Mouse (Mus musculus) heart, postnatal 0 days (tissue): ENCODE measurements at regions not wholly inside any gene's neighbourhood (a gene's known extent, or its start where the extent isn't known, plus 50 kb on each side); places are given as distances from the start of the nearest gene placed in this dataset.
"Not testable (repeated sequence)": the region's sequence is repeated elsewhere in the genome, so short reads cannot be mapped to it uniquely, and the experiment has no call there.

Source experiments
- ATAC-seq: fragments of 200-750 bp; cut with Nextera tagmentation; 2 replicates; pipeline ENCODE4 v1.8.0; 2017; ENCODE audit warnings: low read depth, moderate number of reproducible peaks, moderate library complexity; ENCODE audit not compliant: insufficient read depth
- DNase-seq: peaks from one replicate; pipeline ENCODE4 v3.0.0-alpha.2; 2016; ENCODE audit warnings: low spot score
- H3K27ac ChIP-seq: fragments of 300-500 bp; sonication (generic); 2 replicates; pipeline ENCODE4 v1.5.1; 2014; ENCODE audit warnings: low read depth, mild to moderate bottlenecking
- H3K27me3 ChIP-seq: fragments of 300-500 bp; sonication (generic); 2 replicates; pipeline ENCODE4 v1.6.1; 2014; ENCODE audit warnings: low read length, mixed read lengths; ENCODE audit not compliant: control insufficient read depth, insufficient read depth
- H3K36me3 ChIP-seq: fragments of 300-500 bp; sonication (generic); replicated peaks from 2 replicates; pipeline ENCODE4 v1.6.1; 2014; ENCODE audit warnings: low read length, mixed read lengths; ENCODE audit not compliant: control insufficient read depth, insufficient read depth
- H3K4me1 ChIP-seq: fragments of 300-500 bp; sonication (generic); 2 replicates; pipeline ENCODE4 v1.6.1; 2014; ENCODE audit warnings: antibody characterized with exemption; ENCODE audit not compliant: control insufficient read depth, insufficient read depth
- H3K4me2 ChIP-seq: fragments of 300-500 bp; sonication (generic); 2 replicates; pipeline ENCODE4 v1.6.1; 2014; ENCODE audit warnings: low read depth, mild to moderate bottlenecking, low read length, moderate library complexity
- H3K4me3 ChIP-seq: fragments of 300-500 bp; sonication (generic); 2 replicates; pipeline ENCODE4 v1.5.1; 2014; ENCODE audit warnings: low read depth, low read length
- H3K9ac ChIP-seq: fragments of 300-500 bp; sonication (generic); replicated peaks from 2 replicates; pipeline ENCODE4 v1.6.1; 2014; ENCODE audit warnings: low read depth, low read length, mixed read lengths
- H3K9me3 ChIP-seq: fragments of 300-500 bp; sonication (generic); replicated peaks from 2 replicates; pipeline ENCODE4 v1.6.1; 2016; ENCODE audit warnings: low read length; ENCODE audit not compliant: control insufficient read depth
- CTCF ChIP-seq: IDR thresholded peaks from 2 replicates; pipeline ENCODE4 v1.5.1; 2016; ENCODE audit warnings: antibody characterized with exemption, control low read depth, low read depth
- EP300 ChIP-seq: IDR thresholded peaks from 2 replicates; pipeline ENCODE4 v1.6.1; 2016; ENCODE audit warnings: antibody characterized with exemption, low read depth
- WGBS: fragments of 180-500 bp; shearing (Covaris S2); extraction: QIAGEN DNeasy Blood & Tissue Kit; methylation state at CpG from one replicate; pipeline ENCODE4 v1.1.7; 2014; 5-methylcytosine and 5-hydroxymethylcytosine counted together

GRCm38 (mm10) chr10:68999610-69000009 lies 151.6 kb upstream of the Rhobtb1 start:
- ATAC-seq: no peak
- peaks cover 8% of the 10 kb centered on the region for H3K9me3 ChIP-seq
- WGBS: 43% methylated on average over 6 of the region's 6 CpGs

GRCm38 (mm10) chr10:69001654-69002435 lies 149.4 kb upstream of the Rhobtb1 start:
- H3K27ac ChIP-seq: no peak overlapping the region
- DNase-seq (no peak), ATAC-seq (no peak)
- H3K4me2 ChIP-seq: no peak overlapping the region
- no peak overlapping the region for H3K4me3 ChIP-seq
- WGBS: 83% methylated on average over 12 of the region's 12 CpGs
- peaks cover 8% of the 10 kb centered on the region for H3K9me3 ChIP-seq
- no peak overlapping the region for H3K9ac ChIP-seq
- no peaks in the 10 kb centered on the region for H3K36me3 ChIP-seq
- TF ChIP-seq CTCF (no peak), EP300 (no peak)
- no peaks in the 10 kb centered on the region for H3K27me3 ChIP-seq
- no peaks in the 10 kb centered on the region for H3K4me1 ChIP-seq

More at GRCm38 (mm10) chr10:68999610-69000009, 151.6 kb upstream of the Rhobtb1 start:
- H3K27ac ChIP-seq: no peak overlapping the region
- H3K4me1 ChIP-seq: no peaks in the 10 kb centered on the region
- TF ChIP-seq EP300 (no peak), CTCF (no peak)
- no peak for DNase-seq
- H3K36me3 ChIP-seq: no peaks in the 10 kb centered on the region
- no peak overlapping the region for H3K4me2 ChIP-seq
- no peak overlapping the region for H3K9ac ChIP-seq
- H3K27me3 ChIP-seq: no peaks in the 10 kb centered on the region
- H3K4me3 ChIP-seq: no peak overlapping the region

- TF ChIP-seq EP300 (no peak), CTCF (peak; percentile 92)
- H3K4me2 ChIP-seq: no peak overlapping the region
- peaks cover 5% of the 10 kb centered on the region for H3K9me3 ChIP-seq
- DNase-seq: peak; percentile 36
- no peaks in the 10 kb centered on the region for H3K4me1 ChIP-seq
- H3K4me3 ChIP-seq: no peak overlapping the region
- 0 out of 2 replicates have a peak, but pooled peaks have one; percentile 47 for ATAC-seq
- WGBS: 43% methylated on average over 9 of the region's 9 CpGs
- H3K27ac ChIP-seq: no peak overlapping the region
- no peaks in the 10 kb centered on the region for H3K36me3 ChIP-seq
- no peak overlapping the region for H3K9ac ChIP-seq
- H3K27me3 ChIP-seq: no peaks in the 10 kb centered on the region
Observed at GRCm38 (mm10) chr10:69005199-69005872, 145.9 kb upstream of the Rhobtb1 start.

- H3K27me3 ChIP-seq, H3K27ac ChIP-seq, H3K9ac ChIP-seq, H3K4me2 ChIP-seq, H3K36me3 ChIP-seq, H3K9me3 ChIP-seq, DNase-seq, ATAC-seq, H3K4me3 ChIP-seq, H3K4me1 ChIP-seq: not testable (repeated sequence)
- 84% methylated on average over 8 of the region's 8 CpGs for WGBS
Observed at GRCm38 (mm10) chr10:69008679-69009078, 142.6 kb upstream of the Rhobtb1 start.

GRCm38 (mm10) chr10:69020811-69021743 lies 130.2 kb upstream of the Rhobtb1 start:
- TF ChIP-seq EP300 (no peak), CTCF (no peak)
- Histone ChIP-seq H3K27me3 (no peaks in the 10 kb centered on the region), H3K4me2 (no peak overlapping the region), H3K9ac (no peak overlapping the region), H3K27ac (no peak overlapping the region), H3K9me3 (no peaks in the 10 kb centered on the region), H3K36me3 (no peaks in the 10 kb centered on the region), H3K4me1 (no peaks in the 10 kb centered on the region; the same call in 1 of the 2 replicates), H3K4me3 (no peak overlapping the region)
- ATAC-seq: no peak
- WGBS: 70% methylated on average over 30 of the region's 30 CpGs
- DNase-seq: peak; percentile 47
